Mouse (Mus musculus): Measurements from ENCODE around the gene Ebf1. TPM values are rescaled to one million over a fixed set of nuclear protein-coding genes. Genes with fewer than 3 reads are reported as not detected.
A peak's percentile ranks its signal among the peaks of the same experiment; 100 is the strongest.

Ebf1 gene
- polyA plus RNA-seq, 1 experiment from 2014 or later = 8.8 TPM

GRCm38 (mm10) chr11:44665741-44666531 is 48.8 kb downstream of the Ebf1 start:
- TF ChIP-seq EP300 (IDR thresholded peaks at IDR 0.05) = no peak
- H3K4me2 ChIP-seq (replicated peaks; ENCODE audit: low read depth, low read length) = no peak overlapping the region
- WGBS = 56% methylated on average over 7 of the region's 7 CpGs
- H3K4me3 ChIP-seq (ENCODE audit: low read depth, low read length) = no peak overlapping the region
- H3K4me1 ChIP-seq (ENCODE audit: insufficient read depth, low read depth, low read length) = no peaks in the 10 kb centered on the region
- ATAC-seq (no peak), DNase-seq (ENCODE audit: low spot score) (no peak)
- H3K9ac ChIP-seq (replicated peaks; ENCODE audit: low read depth) = no peak overlapping the region
- no peaks in the 10 kb centered on the region for H3K9me3 ChIP-seq (ENCODE audit: low read length)
- H3K27ac ChIP-seq (ENCODE audit: low read length) = no peak overlapping the region
- H3K36me3 ChIP-seq (ENCODE audit: insufficient read depth, low read length) = no peaks in the 10 kb centered on the region
- no peaks in the 10 kb centered on the region for H3K27me3 ChIP-seq (replicated peaks; ENCODE audit: insufficient read depth, low read length)

- H3K4me3 ChIP-seq (ENCODE audit: low read depth, low read length) = no peak overlapping the region
- no peak overlapping the region for H3K27ac ChIP-seq (ENCODE audit: low read length)
- no peaks in the 10 kb centered on the region for H3K9me3 ChIP-seq (ENCODE audit: low read length)
- no peaks in the 10 kb centered on the region for H3K27me3 ChIP-seq (replicated peaks; ENCODE audit: insufficient read depth, low read length)
- H3K4me2 ChIP-seq (replicated peaks; ENCODE audit: low read depth, low read length) = no peak overlapping the region
- TF ChIP-seq CTCF (IDR thresholded peaks at IDR 0.05) (peak; percentile 49), EP300 (IDR thresholded peaks at IDR 0.05) (no peak)
- H3K4me1 ChIP-seq (ENCODE audit: insufficient read depth, low read depth, low read length) = no peaks in the 10 kb centered on the region
- 45% methylated on average over 4 of the region's 4 CpGs for WGBS
- peak; percentile 8 for DNase-seq (ENCODE audit: low spot score)
- H3K36me3 ChIP-seq (ENCODE audit: insufficient read depth, low read length) = no peaks in the 10 kb centered on the region
- H3K9ac ChIP-seq (replicated peaks; ENCODE audit: low read depth) = no peak overlapping the region
- ATAC-seq = no peak
Observed at GRCm38 (mm10) chr11:44666741-44667140, 49.6 kb downstream of the Ebf1 start.

- DNase-seq (ENCODE audit: low spot score) = no peak
- Histone ChIP-seq H3K4me3 (ENCODE audit: low read depth, low read length) (no peak overlapping the region), H3K9me3 (ENCODE audit: low read length) (no peaks in the 10 kb centered on the region), H3K4me1 (ENCODE audit: insufficient read depth, low read depth, low read length) (peaks cover 11% of the 10 kb centered on the region), H3K27ac (ENCODE audit: low read length) (no peak overlapping the region), H3K9ac (replicated peaks; ENCODE audit: low read depth) (no peak overlapping the region), H3K36me3 (ENCODE audit: insufficient read depth, low read length) (no peaks in the 10 kb centered on the region), H3K4me2 (replicated peaks; ENCODE audit: low read depth, low read length) (no peak overlapping the region), H3K27me3 (replicated peaks; ENCODE audit: insufficient read depth, low read length) (0 out of 2 replicates have a peak, but pooled peaks cover 4% of the 10 kb centered on the region)
- WGBS = 78% methylated on average over 2 of the region's 2 CpGs
- TF ChIP-seq EP300 (IDR thresholded peaks at IDR 0.05) (no peak), CTCF (IDR thresholded peaks at IDR 0.05) (no peak)
- ATAC-seq = no peak
Observed at GRCm38 (mm10) chr11:44681306-44681705, 64.2 kb downstream of the Ebf1 start.

- Histone ChIP-seq H3K27ac (ENCODE audit: low read length) (no peak overlapping the region), H3K36me3 (ENCODE audit: insufficient read depth, low read length) (no peaks in the 10 kb centered on the region), H3K9me3 (ENCODE audit: low read length) (no peaks in the 10 kb centered on the region), H3K27me3 (replicated peaks; ENCODE audit: insufficient read depth, low read length) (0 out of 2 replicates have a peak, but pooled peaks cover 4% of the 10 kb centered on the region), H3K4me1 (ENCODE audit: insufficient read depth, low read depth, low read length) (peaks cover 15% of the 10 kb centered on the region), H3K4me3 (ENCODE audit: low read depth, low read length) (no peak overlapping the region), H3K4me2 (replicated peaks; ENCODE audit: low read depth, low read length) (no peak overlapping the region), H3K9ac (replicated peaks; ENCODE audit: low read depth) (no peak overlapping the region)
- ATAC-seq = no peak
- TF ChIP-seq EP300 (IDR thresholded peaks at IDR 0.05) (no peak), CTCF (IDR thresholded peaks at IDR 0.05) (no peak)
- 84% methylated on average over 4 of the region's 4 CpGs for WGBS
- DNase-seq (ENCODE audit: low spot score) = no peak
Observed at GRCm38 (mm10) chr11:44681995-44682394, 64.9 kb downstream of the Ebf1 start.

DNA sequence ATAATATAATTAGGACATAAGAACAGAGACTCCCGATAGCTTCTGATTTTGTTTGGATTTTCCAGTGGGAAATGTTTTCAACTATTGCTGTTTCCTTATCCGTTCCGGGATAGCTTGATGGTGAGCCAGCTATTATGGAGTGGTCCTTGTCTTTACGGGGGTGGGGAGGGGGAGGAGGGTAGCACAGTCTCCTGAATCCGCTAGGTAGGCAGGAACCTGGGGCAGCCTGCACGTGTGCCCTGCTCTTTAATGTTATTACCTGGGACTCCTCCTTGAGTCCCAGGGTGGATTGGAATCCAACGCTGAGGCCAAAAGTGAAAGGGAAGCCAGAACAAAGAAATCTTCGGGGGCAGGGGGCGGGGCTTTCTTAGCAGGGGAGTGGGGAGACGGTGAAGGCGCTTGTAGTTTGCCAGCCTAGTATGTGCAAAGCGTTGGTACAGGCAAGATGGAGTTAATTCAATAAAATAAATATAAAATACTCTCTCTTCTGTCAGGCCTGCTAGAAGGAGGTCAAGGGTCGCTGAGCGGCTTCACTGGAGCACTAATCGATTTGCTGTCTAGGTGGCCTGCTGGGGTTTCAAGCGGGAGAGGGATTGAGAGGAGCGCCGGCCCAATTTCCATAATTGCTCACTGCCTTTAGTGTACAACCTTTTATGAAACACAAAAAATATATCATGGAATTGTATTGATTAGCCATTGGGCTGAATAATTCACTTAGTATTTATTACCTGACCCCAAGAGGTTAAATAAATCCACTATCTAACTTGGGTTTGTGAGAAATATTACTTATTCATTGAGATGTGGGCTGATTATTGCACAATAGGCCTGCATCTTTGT is 65.8 kb downstream of the Ebf1 start:
- Histone ChIP-seq H3K27me3 (replicated peaks; ENCODE audit: insufficient read depth, low read length) (0 out of 2 replicates have a peak, but pooled peaks cover 4% of the 10 kb centered on the region), H3K4me2 (replicated peaks; ENCODE audit: low read depth, low read length) (no peak overlapping the region), H3K9me3 (ENCODE audit: low read length) (no peaks in the 10 kb centered on the region), H3K4me3 (ENCODE audit: low read depth, low read length) (no peak overlapping the region), H3K9ac (replicated peaks; ENCODE audit: low read depth) (no peak overlapping the region), H3K4me1 (ENCODE audit: insufficient read depth, low read depth, low read length) (peaks cover 15% of the 10 kb centered on the region), H3K36me3 (ENCODE audit: insufficient read depth, low read length) (no peaks in the 10 kb centered on the region), H3K27ac (ENCODE audit: low read length) (no peak overlapping the region)
- DNase-seq (ENCODE audit: low spot score) (no peak), ATAC-seq (no peak)
- TF ChIP-seq EP300 (IDR thresholded peaks at IDR 0.05) = no peak
- no peak for TF ChIP-seq CTCF (IDR thresholded peaks at IDR 0.05)
- WGBS = 47% methylated on average over 18 of the region's 18 CpGs

- Histone ChIP-seq H3K9me3 (ENCODE audit: low read length) (no peaks in the 10 kb centered on the region), H3K4me2 (replicated peaks; ENCODE audit: low read depth, low read length) (peak overlapping the region; percentile 39), H3K4me3 (ENCODE audit: low read depth, low read length) (peak overlapping the region; percentile 12), H3K9ac (replicated peaks; ENCODE audit: low read depth) (no peak overlapping the region), H3K4me1 (ENCODE audit: insufficient read depth, low read depth, low read length) (peaks cover 15% of the 10 kb centered on the region), H3K27me3 (replicated peaks; ENCODE audit: insufficient read depth, low read length) (no peaks in the 10 kb centered on the region), H3K27ac (ENCODE audit: low read length) (0 out of 2 replicates have a peak overlapping the region, but pooled peaks have one; percentile 43), H3K36me3 (ENCODE audit: insufficient read depth, low read length) (no peaks in the 10 kb centered on the region)
- ATAC-seq = peak; percentile 77
- TF ChIP-seq EP300 (IDR thresholded peaks at IDR 0.05) (no peak), CTCF (IDR thresholded peaks at IDR 0.05) (no peak)
- 28% methylated on average over 20 of the region's 20 CpGs for WGBS
- peak; percentile 42 for DNase-seq (ENCODE audit: low spot score)
Observed at GRCm38 (mm10) chr11:44684486-44685076, 67.5 kb downstream of the Ebf1 start.
